9 mouse cellular contexts compared by ENCODE assay signal in genomic region chr5:36869186-36869577, GRCm38 (mm10). TPM values are rescaled to one million over a fixed set of nuclear protein-coding genes. Genes with fewer than 3 reads are reported as not detected.
A peak's percentile ranks its signal among the peaks of the same experiment; 100 is the strongest.
DNase-seq lines count a peak whose midpoint lies in the region; ATAC-seq lines count a peak whose summit lies in the region.
"Had no signal": no experiment of that assay in that cellular context is flagged by ENCODE, and none has a peak within 500 bp of the region (broad histone marks: within the 10 kb centered on the region; RNA-seq: fewer than 3 reads in every experiment).

No protein-coding gene starts in this region.

- peaks cover 6% of the 10 kb centered on the region; the same call in 1 of the 2 replicates for H3K9me3 ChIP-seq in hindbrain, embryonic 10.5 days
- H3K9me3 ChIP-seq in neural tube, embryonic 12.5 days, result no peaks in the 10 kb centered on the region

- peaks cover 99% of the 10 kb centered on the region for H3K27me3 ChIP-seq in hindbrain, embryonic 10.5 days (ENCODE audit: insufficient read depth, poor library complexity, severe bottlenecking)
- H3K27me3 ChIP-seq in neural tube, embryonic 12.5 days (replicated peaks), result peaks cover 77% of the 10 kb centered on the region

- H3K4me2 ChIP-seq in neural tube, embryonic 12.5 days (replicated peaks), result peak overlapping the region; percentile 69

- no peaks in the 10 kb centered on the region for H3K36me3 ChIP-seq in hindbrain, embryonic 10.5 days
- H3K36me3 ChIP-seq in neural tube, embryonic 12.5 days, result no peaks in the 10 kb centered on the region

- H3K4me1 ChIP-seq in hindbrain, embryonic 10.5 days (replicated peaks), result peaks cover 23% of the 10 kb centered on the region
- H3K4me1 ChIP-seq in neural tube, embryonic 12.5 days, result peaks cover 15% of the 10 kb centered on the region

- H3K9ac ChIP-seq in neural tube, embryonic 12.5 days, result peak overlapping the region; percentile 73

- DNase-seq in kidney, postnatal 4 days, result peak; percentile 8 to 22
- DNase-seq in kidney, postnatal 36 days, result no peak
- DNase-seq in cerebellum, adult 9-11 months, result peak; percentile 84
- DNase-seq in hindbrain, embryonic 10.5 days (ENCODE audit: low spot score), result no peak
- no peak for DNase-seq in spleen, postnatal 10 days (ENCODE audit: low spot score in 2 of 2)
- no peak for DNase-seq in frontal cortex, postnatal 36 days (ENCODE audit: low spot score in 2 of 2)
- DNase-seq: gastrocnemius, postnatal 10 days had no signal

- H3K4me3 ChIP-seq in hindbrain, embryonic 10.5 days, result peak overlapping the region; percentile 58
- peak overlapping the region; percentile 53 for H3K4me3 ChIP-seq in neural tube, embryonic 12.5 days

- ATAC-seq in neural tube, embryonic 12.5 days (ENCODE audit: low FRiP score, low read depth), result peak; percentile 10; the same call in 1 of the 2 replicates
- ATAC-seq in megakaryocyte, adult 5-6 weeks (ENCODE audit: poor library complexity, severe bottlenecking), result no peak

- 4% methylated on average over 7 of the region's 7 CpGs for WGBS in hindbrain, embryonic 10.5 days
- WGBS in neural tube, embryonic 12.5 days, result 1% methylated on average over 7 of the region's 7 CpGs

- no peak overlapping the region for H3K27ac ChIP-seq in hindbrain, embryonic 10.5 days
- peak overlapping the region; percentile 42; the same call in 1 of the 2 replicates for H3K27ac ChIP-seq in neural tube, embryonic 12.5 days

RNA-seq across cellular contexts. Expression of gene Ppp2r2c, which starts 0.9 kb away (rescaled TPM):
- 1.1 and 1.6 TPM in 2 replicates for polyA plus RNA-seq in hindbrain, embryonic 10.5 days (2016; fragmentation: Nextera tagmentation; extraction: Ambion mirVana)
- 27.1 and 27.8 TPM in 2 replicates for polyA plus RNA-seq in neural tube, embryonic 12.5 days (2016; fragmentation: Nextera tagmentation; extraction: Ambion mirVana)
- not detected in 2 replicates for total RNA-seq in megakaryocyte, adult 5-6 weeks (2015)
- not detected in 2 replicates for total RNA-seq in megakaryocyte, adult 5-6 weeks (2017)

RNA-seq across cellular contexts. Expression of gene Man2b2, which starts 38.7 kb away (rescaled TPM):
- 16.6 and 17.7 TPM in 2 replicates for polyA plus RNA-seq in hindbrain, embryonic 10.5 days (2016; fragmentation: Nextera tagmentation; extraction: Ambion mirVana)
- 11.5 and 14.2 TPM in 2 replicates for polyA plus RNA-seq in neural tube, embryonic 12.5 days (2016; fragmentation: Nextera tagmentation; extraction: Ambion mirVana)
- total RNA-seq in megakaryocyte, adult 5-6 weeks (2015), result 29.5 and 42.3 TPM in 2 replicates
- total RNA-seq in megakaryocyte, adult 5-6 weeks (2017), result 19.7 and 23.9 TPM in 2 replicates

Comparison
In these comparisons a context has a peak if more than half of its experiments do, and no peak if none do; other contexts are left out.
1. DNase-seq: peak in kidney, postnatal 4 days (2 of 2) and cerebellum, adult 9-11 months (single experiment); none in kidney, postnatal 36 days (0 of 2), hindbrain, embryonic 10.5 days (single experiment), spleen, postnatal 10 days (0 of 2) and frontal cortex, postnatal 36 days (0 of 2).
2. RNA of gene Ppp2r2c, which starts 0.9 kb away (polyA plus RNA-seq): 27.1 to 27.8 TPM in neural tube, embryonic 12.5 days; 1.1 to 1.6 TPM in hindbrain, embryonic 10.5 days; every median in the first group is over 10 times any median in the second.